Mouse (Mus musculus): ENCODE measurements around the gene Vgf. TPM values are rescaled to one million over a fixed set of nuclear protein-coding genes. Genes with fewer than 3 reads are reported as not detected.

Gene Vgf
- polyA plus RNA-seq, 1 experiment from 2014 or later: 5.6 TPM

MicroRNAs within 50 kb of the gene (microRNA counts, 519-probe panel; counts per million panel counts)
- microRNA mmu-miR-702: not detected

Small RNA genes lying within 50 kb of the gene (microRNA-seq; reads per million reads assigned to microRNA genes)
- gene Mir702: 90.5 reads per million, percentile 46 among the genes with 10 or more reads in this experiment

Other genes with a start within 250 kb of the Vgf start
- gene Col26a1, start 143.2 kb upstream of the Vgf start, polyA plus RNA-seq (2014; fragmentation: Nextera tagmentation; extraction: Ambion mirVana): 12.6 and 22.7 TPM in 2 replicates
- gene Ift22, start 118.2 kb upstream of the Vgf start, polyA plus RNA-seq (2014; fragmentation: Nextera tagmentation; extraction: Ambion mirVana): 113 and 119 TPM in 2 replicates
- gene Fis1, start 73.1 kb upstream of the Vgf start, polyA plus RNA-seq (2014; fragmentation: Nextera tagmentation; extraction: Ambion mirVana): 409 and 414 TPM in 2 replicates
- 0.12 and 0.39 TPM in 2 replicates for gene Cldn15, start 59.8 kb upstream of the Vgf start, polyA plus RNA-seq (2014; fragmentation: Nextera tagmentation; extraction: Ambion mirVana)
- 30.5 and 34.5 TPM in 2 replicates for gene Plod3, start 39.4 kb upstream of the Vgf start, polyA plus RNA-seq (2014; fragmentation: Nextera tagmentation; extraction: Ambion mirVana)
- gene Znhit1, start 38.4 kb upstream of the Vgf start, polyA plus RNA-seq (2014; fragmentation: Nextera tagmentation; extraction: Ambion mirVana): 115 and 138 TPM in 2 replicates
- gene Ap1s1, start 19.7 kb downstream of the Vgf start, polyA plus RNA-seq (2014; fragmentation: Nextera tagmentation; extraction: Ambion mirVana): 175 and 176 TPM in 2 replicates
- 0.30 and 0.44 TPM in 2 replicates for gene Serpine1, start 45.9 kb downstream of the Vgf start, polyA plus RNA-seq (2014; fragmentation: Nextera tagmentation; extraction: Ambion mirVana)
- gene Trim56, start 89.8 kb downstream of the Vgf start, polyA plus RNA-seq (2014; fragmentation: Nextera tagmentation; extraction: Ambion mirVana): 2.1 and 3.0 TPM in 2 replicates
- not detected in 2 replicates for gene Muc3, start 122.9 kb downstream of the Vgf start, polyA plus RNA-seq (2014; fragmentation: Nextera tagmentation; extraction: Ambion mirVana)
- gene Muc3a, start 186.0 kb downstream of the Vgf start, polyA plus RNA-seq (2014; fragmentation: Nextera tagmentation; extraction: Ambion mirVana): 0.37 and 0.91 TPM in 2 replicates